Mouse (Mus musculus) layer of hippocampus, postnatal 14 days (tissue): ENCODE measurements around the gene Kat7. TPM values are rescaled to one million over a fixed set of nuclear protein-coding genes. Genes with fewer than 3 reads are reported as not detected.

ENCODE experiments used
- DNase-seq, 2 experiments: peaks; one replicate each; pipeline ENCODE4 v3.0.0; 2021 to 2022; ENCODE audit warnings: low spot score in 2 of 2, mixed read lengths in 1 of 2
- total RNA-seq, 2 experiments: library from RNA; stranded (reverse); gene quantifications; 2 replicates each; pipeline ENCODE4 v1.2.3; 2021

Gene Kat7
- total RNA-seq, 2 experiments from 2014 or later = 63.8 to 68.7 TPM

GRCm38 (mm10) chr11:95242653-95243052 is 67.4 kb downstream of the Kat7 start:
- no peak for DNase-seq

DNA sequence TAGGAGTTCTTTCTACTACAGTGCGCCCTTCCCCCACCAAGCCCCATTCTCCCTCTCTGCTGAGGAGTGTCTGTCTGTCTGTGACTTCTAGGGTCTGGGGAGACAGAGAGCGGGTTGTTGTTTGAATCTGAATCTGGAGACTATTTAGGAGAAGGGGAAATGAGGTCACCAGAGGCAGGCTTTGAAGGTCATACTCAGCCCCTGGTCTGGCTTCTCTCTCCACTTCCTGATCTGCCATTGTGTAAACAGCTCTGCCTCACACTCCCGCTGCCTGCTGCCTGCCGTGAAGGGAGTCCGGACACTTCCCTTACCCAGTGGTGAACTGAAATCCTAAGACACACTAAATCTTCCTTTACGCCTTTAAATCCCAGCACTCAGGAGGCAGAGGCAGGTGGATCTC is 71.6 kb downstream of the Kat7 start:
- DNase-seq = no peak

GRCm38 (mm10) chr11:95232329-95232696 is 77.7 kb downstream of the Kat7 start:
- no peak for DNase-seq

- DNase-seq = peak; percentile 64 to 65
Measured at GRCm38 (mm10) chr11:95231688-95232328, 78.2 kb downstream of the Kat7 start.

DNA sequence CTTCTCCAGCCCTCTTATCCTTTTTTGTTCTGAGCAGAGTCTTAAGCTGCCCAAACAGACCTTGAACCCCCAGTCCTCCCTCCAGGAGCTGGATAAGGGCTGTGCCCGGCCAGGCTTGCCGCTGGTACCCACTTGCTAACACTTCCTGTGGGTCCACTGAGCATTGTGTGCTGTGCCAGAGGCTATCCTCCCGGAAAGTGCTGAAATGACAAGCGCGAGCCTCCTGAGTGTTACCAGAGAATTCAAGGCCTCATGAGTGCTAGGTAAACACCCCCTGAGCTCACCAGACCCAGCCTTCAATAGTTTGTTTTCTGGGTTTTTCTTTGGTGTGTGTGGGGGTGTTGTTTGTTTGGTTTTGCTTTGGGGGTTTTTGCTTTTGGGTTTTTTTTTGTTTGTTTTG is 82.6 kb downstream of the Kat7 start:
- DNase-seq = no peak

DNA sequence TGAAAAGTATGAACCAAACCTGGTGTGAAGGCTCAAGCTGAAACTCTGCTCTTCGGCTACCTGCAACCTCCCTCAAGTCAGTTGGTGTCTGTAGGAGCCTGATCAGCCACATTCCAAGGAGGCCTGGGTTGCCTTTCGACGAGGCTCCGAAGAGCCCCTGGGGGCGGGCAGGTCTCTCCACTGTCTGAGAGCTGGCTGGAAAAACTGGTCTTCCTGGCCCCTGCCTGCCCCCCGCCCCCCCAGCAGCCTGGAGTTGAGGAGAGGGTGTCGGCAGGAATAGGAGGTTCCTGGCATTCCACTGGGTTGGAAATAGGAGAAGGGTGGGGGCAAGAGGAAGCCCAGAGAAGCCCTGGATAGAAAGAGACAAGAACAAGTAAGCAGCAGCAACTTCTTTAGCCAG is 84.6 kb downstream of the Kat7 start:
- no peak for DNase-seq

Other genes starting within 250 kb of the Kat7 start
- 10 to 100 TPM; 15.4 to 17.7 TPM for gene Itga3, start 233.4 kb downstream of the Kat7 start, total RNA-seq
- not detected for gene Dlx3, start 190.1 kb downstream of the Kat7 start, total RNA-seq
- gene Dlx4, start 164.0 kb downstream of the Kat7 start, total RNA-seq = not detected
- gene Tac4, start 48.7 kb downstream of the Kat7 start, total RNA-seq = not detected
- gene Fam117a, start 26.8 kb upstream of the Kat7 start, total RNA-seq = 1 to 10 TPM; 3.0 to 3.8 TPM
- 10 to 100 TPM; 74.2 to 76.0 TPM for gene Slc35b1, start 74.4 kb upstream of the Kat7 start, total RNA-seq
- gene Spop, start 103.8 kb upstream of the Kat7 start, total RNA-seq = 100 to 1,000 TPM; 151 to 155 TPM
- 10 to 100 TPM in 1 of 2 experiments, 1 to 10 TPM in 1; 3.4 to 12.0 TPM for gene Nxph3, start 204.3 kb upstream of the Kat7 start, total RNA-seq